Comparison of ENCODE assay signal across 12 mouse cellular contexts in genomic region chr17:49172800-49173150, GRCm38 (mm10).
DNase-seq lines count a peak whose midpoint lies in the region; ATAC-seq and TF ChIP-seq lines count a peak whose summit lies in the region.
"Had no signal": no experiment of that assay in that cellular context is flagged by ENCODE, and none has a peak within 500 bp of the region (broad histone marks: within the 10 kb centered on the region; RNA-seq: fewer than 3 reads in every experiment).

No protein-coding gene starts in this region.

- TF ChIP-seq POLR2A in thymus, adult 2 months (IDR thresholded peaks at IDR 0.05; ENCODE audit: control insufficient read depth, extremely low read depth, insufficient read depth, low read length, poor library complexity) = no peak

- no peaks in the 10 kb centered on the region for H3K36me3 ChIP-seq in heart, embryonic 13.5 days
- H3K36me3 ChIP-seq in limb, embryonic 13.5 days = no peaks in the 10 kb centered on the region
- H3K36me3 ChIP-seq in thymus, adult 2 months (ENCODE audit: control insufficient read depth, insufficient read depth, low read length) = no peaks in the 10 kb centered on the region
- H3K36me3 ChIP-seq: heart, embryonic 10.5 days; limb, embryonic 15.5 days had no signal

- H3K9me3 ChIP-seq in heart, embryonic 13.5 days = no peaks in the 10 kb centered on the region
- H3K9me3 ChIP-seq in limb, embryonic 13.5 days = no peaks in the 10 kb centered on the region
- H3K9me3 ChIP-seq: heart, embryonic 10.5 days; limb, embryonic 15.5 days had no signal

- no peak for TF ChIP-seq CTCF in thymus, adult 2 months (IDR thresholded peaks at IDR 0.05; ENCODE audit: borderline replicate concordance, control insufficient read depth, extremely low read depth, insufficient read depth, low read length, poor library complexity)

- WGBS in heart, embryonic 13.5 days = 59% methylated on average over 8 of the region's 8 CpGs
- WGBS in limb, embryonic 13.5 days = 59% methylated on average over 8 of the region's 8 CpGs
- 5% methylated on average over 8 of the region's 8 CpGs for WGBS in thymus, adult 2 months

- no peak for ATAC-seq in heart, embryonic 13.5 days (ENCODE audit: extremely low read depth, insufficient number of reproducible peaks, low FRiP score, low TSS enrichment)
- ATAC-seq in common myeloid progenitor, adult 5-6 weeks (replicated peaks; ENCODE audit: low read depth, poor library complexity, severe bottlenecking) = peak; percentile 50
- no peak for ATAC-seq in limb, embryonic 13.5 days (ENCODE audit: low FRiP score, low read depth)

- no peak overlapping the region for H3K27ac ChIP-seq in heart, embryonic 13.5 days (replicated peaks)
- H3K27ac ChIP-seq in limb, embryonic 13.5 days = no peak overlapping the region
- H3K27ac ChIP-seq in thymus, adult 2 months (ENCODE audit: control insufficient read depth, insufficient read depth, low read length) = no peak overlapping the region
- H3K27ac ChIP-seq: gastrocnemius, adult 2 months; heart, embryonic 10.5 days; limb, embryonic 15.5 days had no signal

- intact Hi-C loops in heart, postnatal 10 days (cut with DNase I) = no loop called here
- intact Hi-C loops in left cerebral cortex, postnatal 14 days (cut with DNase I) = loop anchor here (5.0 kb wide), 1 partner anchor 240 kb away; the partner anchor contains the start of gene Lrfn2

- peaks cover 88% of the 10 kb centered on the region for H3K27me3 ChIP-seq in heart, embryonic 13.5 days (replicated peaks)
- H3K27me3 ChIP-seq in limb, embryonic 13.5 days = peaks cover 27% of the 10 kb centered on the region; the same call in 1 of the 2 replicates
- H3K27me3 ChIP-seq in thymus, adult 2 months (ENCODE audit: control insufficient read depth, insufficient read depth, low read length) = no peaks in the 10 kb centered on the region

- H3K9ac ChIP-seq in heart, embryonic 13.5 days = no peak overlapping the region
- no peak overlapping the region for H3K9ac ChIP-seq in limb, embryonic 13.5 days
- H3K9ac ChIP-seq: limb, embryonic 15.5 days; lung, embryonic 14.5 days had no signal

- peaks cover 13% of the 10 kb centered on the region for H3K4me1 ChIP-seq in heart, embryonic 13.5 days
- H3K4me1 ChIP-seq in limb, embryonic 13.5 days = peaks cover 20% of the 10 kb centered on the region
- H3K4me1 ChIP-seq in thymus, adult 2 months (replicated peaks; ENCODE audit: control insufficient read depth, insufficient read depth, low read length) = peaks cover 23% of the 10 kb centered on the region

- peak overlapping the region; percentile 73; the same call in 1 of the 2 replicates for H3K4me2 ChIP-seq in heart, embryonic 13.5 days
- peak overlapping the region; percentile 87 for H3K4me2 ChIP-seq in limb, embryonic 13.5 days (replicated peaks)

- DNase-seq in heart, postnatal 10 days = no peak
- DNase-seq in thymus, adult 2 months = peak; percentile 56
- no peak for DNase-seq in left cerebral cortex, postnatal 14 days (ENCODE audit: low spot score in 2 of 2)
- DNase-seq in spleen, postnatal 14 days (ENCODE audit: low spot score in 2 of 2) = no peak
- no peak for DNase-seq in adrenal gland, postnatal 14 days
- DNase-seq: gastrocnemius, adult 2 months had no signal

- no peak overlapping the region for H3K4me3 ChIP-seq in heart, embryonic 13.5 days
- no peak overlapping the region for H3K4me3 ChIP-seq in limb, embryonic 13.5 days
- no peak overlapping the region for H3K4me3 ChIP-seq in thymus, adult 2 months (ENCODE audit: control insufficient read depth, insufficient read depth, low read length)
